In genomic region chr6:110554847-110555246, GRCm38 (mm10) we compare ENCODE assay signal across 24 mouse cellular contexts.
"Had no signal": no experiment of that assay in that cellular context is flagged by ENCODE, and none has a peak within 500 bp of the region (broad histone marks: within the 10 kb centered on the region; RNA-seq: fewer than 3 reads in every experiment).

No protein-coding gene starts in this region.

- H3K27ac ChIP-seq: heart, embryonic 10.5 days; hindbrain, embryonic 10.5 days; hindbrain, embryonic 12.5 days; hindbrain, embryonic 14.5 days; intestine, embryonic 15.5 days; layer of hippocampus, adult 2 months; limb, embryonic 10.5 days; limb, embryonic 12.5 days; liver, embryonic 13.5 days; liver, embryonic 15.5 days had no signal

- H3K4me3 ChIP-seq: heart, embryonic 10.5 days; heart, embryonic 12.5 days; hindbrain, embryonic 10.5 days; hindbrain, embryonic 12.5 days; intestine, embryonic 15.5 days; layer of hippocampus, adult 2 months; limb, embryonic 10.5 days; limb, embryonic 12.5 days; liver, embryonic 13.5 days; liver, embryonic 15.5 days had no signal

- ATAC-seq: hindbrain, embryonic 16.5 days; inflammation-experienced regulatory T-cells, adult 6 months; intestine, embryonic 15.5 days; intestine, postnatal 0 days had no signal

- DNase-seq: gastrocnemius, postnatal 25 days; heart, adult 18-20 months; heart, postnatal 10 days; heart, postnatal 4 days; kidney, adult 18-20 months; kidney, adult 8-10 months; kidney, postnatal 10 days; kidney, postnatal 25 days; kidney, postnatal 4 days; liver; liver, embryonic 13.5 days had no signal
